Mouse (Mus musculus) erythroblast, embryonic 14.5 days (primary cell): Measurements from ENCODE around the gene Sprr1b. TPM values are rescaled to one million over a fixed set of nuclear protein-coding genes. Genes with fewer than 3 reads are reported as not detected.

ENCODE experiments used
- H3K27me3 ChIP-seq: 2 replicates; pipeline ENCODE4 v1.6.1; 2012; ENCODE audit warnings: inconsistent platforms; ENCODE audit not compliant: control insufficient read depth
- H3K36me3 ChIP-seq: 2 replicates; pipeline ENCODE4 v1.6.1; 2012; ENCODE audit warnings: mild to moderate bottlenecking, inconsistent platforms; ENCODE audit not compliant: control insufficient read depth
- H3K4me1 ChIP-seq: 2 replicates; pipeline ENCODE4 v1.6.1; 2012; ENCODE audit warnings: inconsistent platforms; ENCODE audit not compliant: control insufficient read depth
- H3K4me3 ChIP-seq: replicated peaks from 2 replicates; pipeline ENCODE3; 2012; ENCODE audit warnings: moderate library complexity, mild to moderate bottlenecking, inconsistent platforms
- H3K9me3 ChIP-seq: 2 replicates; pipeline ENCODE4 v1.6.1; 2012; ENCODE audit warnings: low read length, inconsistent platforms, mixed read lengths; ENCODE audit not compliant: control insufficient read depth
- GATA1 ChIP-seq: IDR thresholded peaks from 2 replicates; pipeline ENCODE4 v1.6.1; 2012; ENCODE audit warnings: low read length, inconsistent platforms, mixed read lengths
- TAL1 ChIP-seq: IDR thresholded peaks from 3 replicates; pipeline ENCODE4 v1.6.1; 2012; ENCODE audit warnings: low read length, inconsistent platforms, mixed read lengths
- polyA plus RNA-seq: library from polyadenylated mRNA; stranded (reverse); fragments of >175 nt; gene quantifications from 2 replicates; pipeline ENCODE4 v1.2.3, GENCODE M21; 2012

Sprr1b gene
- polyA plus RNA-seq, 1 experiment = not detected

GRCm38 (mm10) chr3:92432282-92432681, 6.3 kb downstream of the Sprr1b start, which contains the start of gene Sprr2k:
Gene Sprr2k (plus strand): TSS chr3:92432582.
- TF ChIP-seq TAL1 (no peak), GATA1 (no peak)
- no peaks in the 10 kb centered on the region for H3K36me3 ChIP-seq
- no peaks in the 10 kb centered on the region for H3K27me3 ChIP-seq
- H3K9me3 ChIP-seq = peaks cover 5% of the 10 kb centered on the region; the same call in 1 of the 2 replicates
- no peaks in the 10 kb centered on the region for H3K4me1 ChIP-seq
- H3K4me3 ChIP-seq = no peak within 1 kb of the TSS

- no peaks in the 10 kb centered on the region for H3K27me3 ChIP-seq
- TF ChIP-seq GATA1 (no peak), TAL1 (no peak)
- no peak within 1 kb of the TSS for H3K4me3 ChIP-seq
- H3K4me1 ChIP-seq = no peaks in the 10 kb centered on the region
- H3K9me3 ChIP-seq = peaks cover 5% of the 10 kb centered on the region; the same call in 1 of the 2 replicates
- no peaks in the 10 kb centered on the region for H3K36me3 ChIP-seq
Observed at GRCm38 (mm10) chr3:92429323-92429722, 9.3 kb downstream of the Sprr1b start, which contains the start of gene Gm9774. Gene Gm9774 (minus strand): TSS chr3:92429423.

GRCm38 (mm10) chr3:92417782-92418181, 20.8 kb downstream of the Sprr1b start, which contains the start of gene Sprr2j-ps:
Gene Sprr2j-ps (plus strand): TSS chr3:92418082.
- Histone ChIP-seq H3K4me3 (no peak within 1 kb of the TSS), H3K9me3 (no peaks in the 10 kb centered on the region), H3K36me3 (no peaks in the 10 kb centered on the region), H3K4me1 (no peaks in the 10 kb centered on the region), H3K27me3 (no peaks in the 10 kb centered on the region)
- TF ChIP-seq GATA1 = no peak
- TF ChIP-seq TAL1 = no peak

GRCm38 (mm10) chr3:92407691-92408090, 30.9 kb downstream of the Sprr1b start, which contains the start of gene Sprr2i:
Gene Sprr2i (plus strand): TSS chr3:92407991.
- H3K27me3 ChIP-seq = no peaks in the 10 kb centered on the region
- no peaks in the 10 kb centered on the region for H3K36me3 ChIP-seq
- H3K4me3 ChIP-seq = no peak within 1 kb of the TSS
- H3K4me1 ChIP-seq = no peaks in the 10 kb centered on the region
- no peaks in the 10 kb centered on the region for H3K9me3 ChIP-seq
- TF ChIP-seq TAL1 (no peak), GATA1 (no peak)

GRCm38 (mm10) chr3:92394301-92394700, 44.3 kb downstream of the Sprr1b start:
- H3K9me3 ChIP-seq = no peaks in the 10 kb centered on the region
- no peaks in the 10 kb centered on the region for H3K27me3 ChIP-seq
- no peak overlapping the region for H3K4me3 ChIP-seq
- H3K4me1 ChIP-seq = no peaks in the 10 kb centered on the region
- TF ChIP-seq TAL1 (no peak), GATA1 (no peak)
- no peaks in the 10 kb centered on the region for H3K36me3 ChIP-seq

Other genes with a start within 250 kb of the Sprr1b start
- not detected in 2 replicates for gene Sprr2a1, start 223.0 kb downstream of the Sprr1b start, polyA plus RNA-seq
- 0.01 and 0.02 TPM in 2 replicates for gene Sprr2a2, start 222.9 kb downstream of the Sprr1b start, polyA plus RNA-seq
- not detected in 2 replicates for gene Sprr2a3, start 153.4 kb downstream of the Sprr1b start, polyA plus RNA-seq
- gene Sprr2b, start 122.2 kb downstream of the Sprr1b start, polyA plus RNA-seq = not detected in 2 replicates
- not detected in 2 replicates for gene Sprr2d, start 99.6 kb downstream of the Sprr1b start, polyA plus RNA-seq
- not detected in 2 replicates for gene Sprr2e, start 86.6 kb downstream of the Sprr1b start, polyA plus RNA-seq
- not detected in 2 replicates for gene Sprr2f, start 73.6 kb downstream of the Sprr1b start, polyA plus RNA-seq
- gene Sprr2h, start 53.1 kb downstream of the Sprr1b start, polyA plus RNA-seq = not detected in 2 replicates
- not detected in 2 replicates for gene Sprr2i, start 30.8 kb downstream of the Sprr1b start, polyA plus RNA-seq
- not detected in 2 replicates for gene Sprr2j-ps, start 20.7 kb downstream of the Sprr1b start, polyA plus RNA-seq
- 2.0 and 2.3 TPM in 2 replicates for gene Gm9774, start 9.4 kb downstream of the Sprr1b start, polyA plus RNA-seq
- not detected in 2 replicates for gene Sprr2k, start 6.2 kb downstream of the Sprr1b start, polyA plus RNA-seq
- gene Sprr3, start 19.9 kb upstream of the Sprr1b start, polyA plus RNA-seq = not detected in 2 replicates
- gene Sprr1a, start 47.1 kb upstream of the Sprr1b start, polyA plus RNA-seq = not detected in 2 replicates
- gene Sprr4, start 61.7 kb upstream of the Sprr1b start, polyA plus RNA-seq = not detected in 2 replicates
- not detected in 2 replicates for gene 2310046K23Rik, start 95.7 kb upstream of the Sprr1b start, polyA plus RNA-seq
- gene Ivl, start 134.9 kb upstream of the Sprr1b start, polyA plus RNA-seq = not detected in 2 replicates
- not detected in 2 replicates for gene Smcp, start 150.2 kb upstream of the Sprr1b start, polyA plus RNA-seq
- gene 2210017I01Rik, start 168.7 kb upstream of the Sprr1b start, polyA plus RNA-seq = not detected in 2 replicates
- gene Lce6a, start 182.9 kb upstream of the Sprr1b start, polyA plus RNA-seq = not detected in 2 replicates
- gene Lce1a1, start 209.5 kb upstream of the Sprr1b start, polyA plus RNA-seq = not detected in 2 replicates
- not detected in 2 replicates for gene Lce1b, start 218.1 kb upstream of the Sprr1b start, polyA plus RNA-seq
- gene Lce1a2, start 231.5 kb upstream of the Sprr1b start, polyA plus RNA-seq = not detected in 2 replicates
- gene Lce1c, start 240.5 kb upstream of the Sprr1b start, polyA plus RNA-seq = not detected in 2 replicates
- not detected in 2 replicates for gene Lce1d, start 248.4 kb upstream of the Sprr1b start, polyA plus RNA-seq